Mouse (Mus musculus): ENCODE measurements at regions not wholly inside any gene's neighbourhood (a gene's known extent, or its start where the extent isn't known, plus 50 kb on each side); places are given as distances from the start of the nearest gene placed in this dataset.

- no peak for DNase-seq (ENCODE audit: low read depth, low spot score)
These were observed 80.0 kb downstream of the Tbx4 start for GRCm38 (mm10) chr11:85966207-85966606.

- no peak for DNase-seq (ENCODE audit: low read depth, low spot score)
These were observed 84.1 kb downstream of the Tbx4 start for GRCm38 (mm10) chr11:85970287-85970686.

GRCm38 (mm10) chr11:85972385-85972784, 86.2 kb downstream of the Tbx4 start:
- peak; percentile 34 for DNase-seq (ENCODE audit: low read depth, low spot score)

- no peak for DNase-seq (ENCODE audit: low read depth, low spot score)
These were observed 87.5 kb downstream of the Tbx4 start for GRCm38 (mm10) chr11:85973736-85974135.

- DNase-seq (ENCODE audit: low read depth, low spot score) = no peak
These were observed 90.6 kb downstream of the Tbx4 start for GRCm38 (mm10) chr11:85976693-85977434.

GRCm38 (mm10) chr11:85980388-85980787, 94.2 kb downstream of the Tbx4 start:
- no peak for DNase-seq (ENCODE audit: low read depth, low spot score)

- DNase-seq (ENCODE audit: low read depth, low spot score) = no peak
These were observed 95.3 kb downstream of the Tbx4 start for GRCm38 (mm10) chr11:85981561-85981960.

GRCm38 (mm10) chr11:85986338-85986737, 100.1 kb downstream of the Tbx4 start:
- DNase-seq (ENCODE audit: low read depth, low spot score) = no peak

- DNase-seq (ENCODE audit: low read depth, low spot score) = no peak
These were observed 101.0 kb downstream of the Tbx4 start for GRCm38 (mm10) chr11:85987181-85987580.

- DNase-seq (ENCODE audit: low read depth, low spot score) = no peak
These were observed 103.3 kb downstream of the Tbx4 start for GRCm38 (mm10) chr11:85989536-85989935.

- no peak for DNase-seq (ENCODE audit: low read depth, low spot score)
These were observed 103.8 kb downstream of the Tbx4 start for GRCm38 (mm10) chr11:85989940-85990493.

GRCm38 (mm10) chr11:85995318-85996095, 109.3 kb downstream of the Tbx4 start:
- DNase-seq (ENCODE audit: low read depth, low spot score) = no peak

GRCm38 (mm10) chr11:85996686-85997085, 110.5 kb downstream of the Tbx4 start:
- DNase-seq (ENCODE audit: low read depth, low spot score) = no peak

- no peak for DNase-seq (ENCODE audit: low read depth, low spot score)
These were observed 117.1 kb downstream of the Tbx4 start for GRCm38 (mm10) chr11:86003341-86003740.

- no peak for DNase-seq (ENCODE audit: low read depth, low spot score)
These were observed 119.1 kb downstream of the Tbx4 start for GRCm38 (mm10) chr11:86005284-86005683.

- no peak for DNase-seq (ENCODE audit: low read depth, low spot score)
These were observed 119.8 kb downstream of the Tbx4 start for GRCm38 (mm10) chr11:86005899-86006445.

- no peak for DNase-seq (ENCODE audit: low read depth, low spot score)
These were observed 120.6 kb downstream of the Tbx4 start for GRCm38 (mm10) chr11:86006859-86007258.

Measured in brain, embryonic 18.5 days (tissue).